Comparison of ENCODE assay signal across 14 mouse cellular contexts in genomic region chr17:17845187-17846027, GRCm38 (mm10). TPM values are rescaled to one million over a fixed set of nuclear protein-coding genes. Genes with fewer than 3 reads are reported as not detected.
DNase-seq lines count a peak whose midpoint lies in the region; ATAC-seq and TF ChIP-seq lines count a peak whose summit lies in the region.
"Had no signal": no experiment of that assay in that cellular context is flagged by ENCODE, and none has a peak within 500 bp of the region (broad histone marks: within the 10 kb centered on the region; RNA-seq: fewer than 3 reads in every experiment).

No protein-coding gene starts in this region.

- TF ChIP-seq POLR2A in thymus, adult 2 months (IDR thresholded peaks at IDR 0.05; ENCODE audit: control insufficient read depth, extremely low read depth, insufficient read depth, low read length, poor library complexity) = no peak
- TF ChIP-seq POLR2A in bone marrow macrophage, adult 2 months (IDR thresholded peaks at IDR 0.05; ENCODE audit: borderline replicate concordance, low read depth, low read length) = no peak

- no peak overlapping the region for H3K4me2 ChIP-seq in intestine, postnatal 0 days (replicated peaks; ENCODE audit: low read depth)
- H3K4me2 ChIP-seq in intestine, embryonic 16.5 days (ENCODE audit: low read depth, low read length) = no peak overlapping the region
- H3K4me2 ChIP-seq: heart, embryonic 13.5 days; lung, embryonic 15.5 days had no signal

- H3K36me3 ChIP-seq in intestine, postnatal 0 days (ENCODE audit: control insufficient read depth, insufficient read depth) = peaks cover under 1% of the 10 kb centered on the region
- no peaks in the 10 kb centered on the region for H3K36me3 ChIP-seq in intestine, embryonic 16.5 days (ENCODE audit: control insufficient read depth, insufficient read depth, low read length)
- no peaks in the 10 kb centered on the region for H3K36me3 ChIP-seq in thymus, adult 2 months (ENCODE audit: control insufficient read depth, insufficient read depth, low read length)

- TF ChIP-seq CTCF in intestine, postnatal 0 days (IDR thresholded peaks at IDR 0.05; ENCODE audit: low read depth) = peak; percentile 37; the same call in 1 of the 2 replicates
- no peak for TF ChIP-seq CTCF in thymus, adult 2 months (IDR thresholded peaks at IDR 0.05; ENCODE audit: borderline replicate concordance, control insufficient read depth, extremely low read depth, insufficient read depth, low read length, poor library complexity)
- TF ChIP-seq CTCF in bone marrow macrophage, adult 2 months (IDR thresholded peaks at IDR 0.05; ENCODE audit: low read depth, low read length) = peak; percentile 19; the same call in 1 of the 2 replicates

- DNase-seq in thymus, adult 2 months = peak; percentile 18
- DNase-seq in thymus, postnatal 14 days = no peak
- no peak for DNase-seq in yolk sac, embryonic 10.5 days (ENCODE audit: low spot score)

- H3K27ac ChIP-seq in intestine, postnatal 0 days (ENCODE audit: low read depth, low read length) = no peak overlapping the region
- H3K27ac ChIP-seq in intestine, embryonic 16.5 days (ENCODE audit: low read length) = no peak overlapping the region
- H3K27ac ChIP-seq in thymus, adult 2 months (ENCODE audit: control insufficient read depth, insufficient read depth, low read length) = no peak overlapping the region
- H3K27ac ChIP-seq in bone marrow macrophage, adult 2 months (ENCODE audit: insufficient read depth, low read depth, low read length) = no peak overlapping the region
- H3K27ac ChIP-seq: heart, embryonic 13.5 days; lung, embryonic 15.5 days had no signal

- WGBS in intestine, postnatal 0 days = 78% methylated on average over 10 of the region's 10 CpGs
- WGBS in intestine, embryonic 16.5 days = 74% methylated on average over 10 of the region's 10 CpGs
- 69% methylated on average over 10 of the region's 10 CpGs for WGBS in thymus, adult 2 months

- H3K4me1 ChIP-seq in intestine, postnatal 0 days (replicated peaks; ENCODE audit: control insufficient read depth, insufficient read depth, low read length) = no peaks in the 10 kb centered on the region
- 0 out of 2 replicates have a peak, but pooled peaks cover 4% of the 10 kb centered on the region for H3K4me1 ChIP-seq in intestine, embryonic 16.5 days (ENCODE audit: control insufficient read depth, insufficient read depth, low read length)
- H3K4me1 ChIP-seq in thymus, adult 2 months (replicated peaks; ENCODE audit: control insufficient read depth, insufficient read depth, low read length) = no peaks in the 10 kb centered on the region
- H3K4me1 ChIP-seq in bone marrow macrophage, adult 2 months (ENCODE audit: control insufficient read depth, insufficient read depth, low read length) = peaks cover 5% of the 10 kb centered on the region; the same call in 1 of the 2 replicates
- H3K4me1 ChIP-seq: lung, embryonic 15.5 days had no signal

- H3K9ac ChIP-seq in intestine, postnatal 0 days (ENCODE audit: low read depth, low read length) = no peak overlapping the region
- no peak overlapping the region for H3K9ac ChIP-seq in intestine, embryonic 16.5 days (ENCODE audit: low read depth, low read length)
- H3K9ac ChIP-seq: heart, embryonic 13.5 days; lung, embryonic 15.5 days had no signal

- H3K9me3 ChIP-seq in intestine, postnatal 0 days (ENCODE audit: control insufficient read depth) = no peaks in the 10 kb centered on the region
- H3K9me3 ChIP-seq in intestine, embryonic 16.5 days (ENCODE audit: control insufficient read depth, low read length) = no peaks in the 10 kb centered on the region
- H3K9me3 ChIP-seq: heart, embryonic 13.5 days; lung, embryonic 15.5 days had no signal

- ATAC-seq in intestine, postnatal 0 days = no peak
- ATAC-seq in intestine, embryonic 16.5 days = no peak
- no peak for ATAC-seq in erythroblast, adult 5-6 weeks (replicated peaks; ENCODE audit: low FRiP score, poor library complexity, severe bottlenecking)

- H3K4me3 ChIP-seq in intestine, postnatal 0 days (ENCODE audit: low read depth, low read length) = no peak overlapping the region
- H3K4me3 ChIP-seq in intestine, embryonic 16.5 days (ENCODE audit: low read length) = no peak overlapping the region
- no peak overlapping the region for H3K4me3 ChIP-seq in thymus, adult 2 months (ENCODE audit: control insufficient read depth, insufficient read depth, low read length)
- H3K4me3 ChIP-seq in bone marrow macrophage, adult 2 months (ENCODE audit: insufficient read depth, low read length) = no peak overlapping the region
- H3K4me3 ChIP-seq: heart, embryonic 13.5 days; lung, embryonic 15.5 days had no signal

- no peaks in the 10 kb centered on the region for H3K27me3 ChIP-seq in intestine, postnatal 0 days (replicated peaks; ENCODE audit: control insufficient read depth, insufficient read depth, low read length)
- H3K27me3 ChIP-seq in intestine, embryonic 16.5 days (replicated peaks; ENCODE audit: control insufficient read depth, insufficient read depth, low read length) = no peaks in the 10 kb centered on the region
- H3K27me3 ChIP-seq in thymus, adult 2 months (ENCODE audit: control insufficient read depth, insufficient read depth, low read length) = no peaks in the 10 kb centered on the region; the same call in 1 of the 2 replicates
- H3K27me3 ChIP-seq: lung, embryonic 15.5 days had no signal

RNA-seq across cellular contexts. Expression of gene Has1, which starts 9.6 kb away (rescaled TPM):
- 0.65 and 0.66 TPM in 2 replicates for polyA plus RNA-seq in intestine, postnatal 0 days (2015; fragmentation: Nextera tagmentation; extraction: Ambion mirVana)
- polyA plus RNA-seq in intestine, embryonic 16.5 days (2015; fragmentation: Nextera tagmentation; extraction: Ambion mirVana) = 0.34 and 0.56 TPM in 2 replicates
- polyA plus RNA-seq in thymus, adult 2 months (2012; rRNA removed) = 0.33 and 0.50 TPM in 2 replicates
- polyA plus RNA-seq in bone marrow macrophage, adult 2 months (2012; ENCODE audit: insufficient read depth, insufficient read length, missing spikeins) = not detected in 2 replicates
- not detected in 2 replicates for total RNA-seq in erythroblast, adult 5-6 weeks (2015; ENCODE audit: low replicate concordance)
- not detected in 2 replicates for total RNA-seq in erythroblast, adult 5-6 weeks (2017; ENCODE audit: low replicate concordance)

RNA-seq across cellular contexts. Expression of gene Spaca6, which starts 18.4 kb away (rescaled TPM):
- polyA plus RNA-seq in intestine, postnatal 0 days (2015; fragmentation: Nextera tagmentation; extraction: Ambion mirVana) = 4.3 and 5.0 TPM in 2 replicates
- 13.7 and 14.5 TPM in 2 replicates for polyA plus RNA-seq in intestine, embryonic 16.5 days (2015; fragmentation: Nextera tagmentation; extraction: Ambion mirVana)
- 11.3 and 14.9 TPM in 2 replicates for polyA plus RNA-seq in thymus, adult 2 months (2012; rRNA removed)
- polyA plus RNA-seq in bone marrow macrophage, adult 2 months (2012; ENCODE audit: insufficient read depth, insufficient read length, missing spikeins) = 110 and 127 TPM in 2 replicates
- total RNA-seq in erythroblast, adult 5-6 weeks (2015; ENCODE audit: low replicate concordance) = not detected in 2 replicates
- total RNA-seq in erythroblast, adult 5-6 weeks (2017; ENCODE audit: low replicate concordance) = not detected in 2 replicates

RNA-seq across cellular contexts. Expression of gene Fpr1, which starts 38.3 kb away (rescaled TPM):
- 0.26 and 0.37 TPM in 2 replicates for polyA plus RNA-seq in intestine, postnatal 0 days (2015; fragmentation: Nextera tagmentation; extraction: Ambion mirVana)
- polyA plus RNA-seq in intestine, embryonic 16.5 days (2015; fragmentation: Nextera tagmentation; extraction: Ambion mirVana) = 0.29 and 0.60 TPM in 2 replicates
- polyA plus RNA-seq in thymus, adult 2 months (2012; rRNA removed) = 0.50 and 0.74 TPM in 2 replicates
- polyA plus RNA-seq in bone marrow macrophage, adult 2 months (2012; ENCODE audit: insufficient read depth, insufficient read length, missing spikeins) = 17.9 and 19.5 TPM in 2 replicates
- total RNA-seq in erythroblast, adult 5-6 weeks (2015; ENCODE audit: low replicate concordance) = 19.4 and 26.3 TPM in 2 replicates
- total RNA-seq in erythroblast, adult 5-6 weeks (2017; ENCODE audit: low replicate concordance) = 8.8 and 17.1 TPM in 2 replicates
- total RNA-seq: layer of hippocampus, postnatal 14 days had no signal

RNA-seq across cellular contexts. Expression of gene Fpr2, which starts 42.2 kb away (rescaled TPM):
- 0.17 TPM in 1 of 2 replicates, not detected in the other for polyA plus RNA-seq in intestine, postnatal 0 days (2015; fragmentation: Nextera tagmentation; extraction: Ambion mirVana)
- 0.32 and 0.61 TPM in 2 replicates for polyA plus RNA-seq in intestine, embryonic 16.5 days (2015; fragmentation: Nextera tagmentation; extraction: Ambion mirVana)
- 0.18 and 0.73 TPM in 2 replicates for polyA plus RNA-seq in thymus, adult 2 months (2012; rRNA removed)
- 54.1 and 56.6 TPM in 2 replicates for polyA plus RNA-seq in bone marrow macrophage, adult 2 months (2012; ENCODE audit: insufficient read depth, insufficient read length, missing spikeins)
- 51.6 and 66.7 TPM in 2 replicates for total RNA-seq in erythroblast, adult 5-6 weeks (2015; ENCODE audit: low replicate concordance)
- 23.8 and 33.6 TPM in 2 replicates for total RNA-seq in erythroblast, adult 5-6 weeks (2017; ENCODE audit: low replicate concordance)
- total RNA-seq: layer of hippocampus, postnatal 14 days had no signal
- polyA plus RNA-seq: heart, embryonic 13.5 days; neural tube, embryonic 14.5 days; stomach, embryonic 14.5 days had no signal

RNA-seq across cellular contexts. Expression of gene Fpr3, which starts 42.2 kb away (rescaled TPM):
- polyA plus RNA-seq in intestine, postnatal 0 days (2015; fragmentation: Nextera tagmentation; extraction: Ambion mirVana) = not detected in 2 replicates
- polyA plus RNA-seq in intestine, embryonic 16.5 days (2015; fragmentation: Nextera tagmentation; extraction: Ambion mirVana) = not detected in 2 replicates
- polyA plus RNA-seq in thymus, adult 2 months (2012; rRNA removed) = not detected in 2 replicates
- not detected in 2 replicates for polyA plus RNA-seq in bone marrow macrophage, adult 2 months (2012; ENCODE audit: insufficient read depth, insufficient read length, missing spikeins)
- total RNA-seq in erythroblast, adult 5-6 weeks (2015; ENCODE audit: low replicate concordance) = not detected in 2 replicates
- total RNA-seq in erythroblast, adult 5-6 weeks (2017; ENCODE audit: low replicate concordance) = not detected in 2 replicates
- total RNA-seq: adrenal gland, postnatal 4 days; layer of hippocampus, postnatal 14 days had no signal
- polyA plus RNA-seq: embryonic facial prominence, embryonic 14.5 days; heart, embryonic 13.5 days; lung, embryonic 15.5 days; neural tube, embryonic 14.5 days; stomach, embryonic 14.5 days had no signal

Comparison
In these comparisons a context has a peak if more than half of its experiments do, and no peak if none do; other contexts are left out.
1. RNA of gene Fpr1, which starts 38.3 kb away (polyA plus RNA-seq): 17.9 to 19.5 TPM in bone marrow macrophage, adult 2 months; 0.50 to 0.74 TPM in thymus, adult 2 months, 0.26 to 0.37 TPM in intestine, postnatal 0 days and 0.29 to 0.60 TPM in intestine, embryonic 16.5 days; every median in the first group is over 10 times any median in the second.